Mouse (Mus musculus): ENCODE measurements around the gene Fam126b. TPM values are rescaled to one million over a fixed set of nuclear protein-coding genes. Genes with fewer than 3 reads are reported as not detected.

Gene Fam126b
- total RNA-seq (2023), result 14.0 to 22.4 TPM (median 16.0 TPM) in 4 replicates

GRCm38 (mm10) chr1:58586171-58586997, at the start of gene Fam126b, which contains the start of gene Ndufb3:
Gene Fam126b, minus strand, starts transcription at chr1:58586323.
Gene Ndufb3, plus strand, starts transcription at chr1:58586384.

GRCm38 (mm10) chr1:58504577-58505254, 81.4 kb downstream of the Fam126b start, which contains the start of gene Orc2:
Gene Orc2, minus strand, starts transcription at chr1:58505109.

Other genes starting within 250 kb of the Fam126b start
- 156 to 176 TPM (median 167 TPM) in 4 replicates for gene Bzw1, start 193.4 kb downstream of the Fam126b start, total RNA-seq (2023)
- 1,519 to 1,569 TPM (median 1,542 TPM) in 4 replicates for gene Clk1, start 162.3 kb downstream of the Fam126b start, total RNA-seq (2023)
- gene Nif3l1, start 141.2 kb downstream of the Fam126b start, total RNA-seq (2023), result 11.7 to 16.4 TPM (median 14.6 TPM) in 4 replicates
- gene Ppil3, start 140.8 kb downstream of the Fam126b start, total RNA-seq (2023), result 19.0 to 25.7 TPM (median 24.2 TPM) in 4 replicates
- gene Orc2, start 81.2 kb downstream of the Fam126b start, total RNA-seq (2023), result 20.2 to 27.8 TPM (median 23.0 TPM) in 4 replicates
- gene Ndufb3, start 61 bp upstream of the Fam126b start, total RNA-seq (2023), result 29.2 to 33.0 TPM (median 30.7 TPM) in 4 replicates
- gene Als2cr12, start 109.7 kb upstream of the Fam126b start, total RNA-seq (2023), result not detected in 4 replicates
- 104 to 109 TPM (median 105 TPM) in 4 replicates for gene Cflar, start 125.2 kb upstream of the Fam126b start, total RNA-seq (2023)
- 72.5 to 83.9 TPM (median 79.0 TPM) in 4 replicates for gene Casp8, start 209.1 kb upstream of the Fam126b start, total RNA-seq (2023)